Mouse (Mus musculus) mouse trophoblast stem cell (cell line): ENCODE measurements around the gene Trim69.
"Not testable (repeated sequence)": the region's sequence is repeated elsewhere in the genome, so short reads cannot be mapped to it uniquely, and the experiment has no call there.

Source experiments
- in situ Hi-C, 2 experiments: fragments of 300-500 bp; cut with MseI, MboI; formaldehyde crosslinking; loops; 2 replicates in 1 of 2; 3 replicates in 1 of 2; pipeline ENCODE4 v1.15.1; 2025

Gene Trim69

GRCm38 (mm10) chr2:122206440-122207107 is 46.1 kb downstream of the Trim69 start:
- in situ Hi-C loops: no loop called here

- in situ Hi-C loops: no loop called here
Measured at GRCm38 (mm10) chr2:122210534-122211228, 50.2 kb downstream of the Trim69 start.

- in situ Hi-C loops: not testable (repeated sequence)
Measured at GRCm38 (mm10) chr2:122217075-122217474, 56.6 kb downstream of the Trim69 start.

GRCm38 (mm10) chr2:122218234-122218633 is 57.7 kb downstream of the Trim69 start:
- in situ Hi-C loops: no loop called here

GRCm38 (mm10) chr2:122221378-122221777 is 60.9 kb downstream of the Trim69 start:
- in situ Hi-C loops: no loop called here

- in situ Hi-C loops: no loop called here
Measured at GRCm38 (mm10) chr2:122221798-122222197, 61.3 kb downstream of the Trim69 start.

- in situ Hi-C loops: no loop called here
Measured at GRCm38 (mm10) chr2:122222272-122222671, 61.8 kb downstream of the Trim69 start.

- in situ Hi-C loops: no loop called here
Measured at GRCm38 (mm10) chr2:122223654-122224053, 63.2 kb downstream of the Trim69 start.
